Mouse (Mus musculus) cortical plate, adult 2 months (tissue): ENCODE data around the gene Slc39a13.
A peak's percentile ranks its signal among the peaks of the same experiment; 100 is the strongest.

Experiments
- CTCF ChIP-seq: fragments of 200-500 bp; IDR thresholded peaks from 2 replicates; pipeline ENCODE4 v1.5.1; 2011; ENCODE audit warnings: mild to moderate bottlenecking, control low read depth, low read length; ENCODE audit not compliant: insufficient read depth; ENCODE audit errors: extremely low read depth
- POLR2A ChIP-seq: fragments of 200-500 bp; IDR thresholded peaks from 2 replicates; pipeline ENCODE4 v1.6.1; 2011; ENCODE audit warnings: mild to moderate bottlenecking, low read length, control low read depth; ENCODE audit not compliant: insufficient read depth; ENCODE audit errors: extremely low read depth

- TF ChIP-seq POLR2A = 0 out of 2 replicates have a peak, but pooled peaks have one; percentile 30
- TF ChIP-seq CTCF = peak; percentile 81
Observed at GRCm38 (mm10) chr2:91070076-91070800, at the start of gene Slc39a13.
